Mouse (Mus musculus) CH12F3 (cell line): ENCODE measurements around the gene Nfia.

Experiments used
- in situ Hi-C: fragments of 300-500 bp; cut with MboI; formaldehyde crosslinking; loops from 2 replicates; pipeline ENCODE4 v1.14.3; 2020; ENCODE audit warnings: low sequenced_read_pairs

The Nfia gene

GRCm38 (mm10) chr4:97772641-97773040 lies at the start of gene Nfia:
TSS of gene Nfia (plus strand) at chr4:97772734.
- in situ Hi-C loops, result no loop called here

GRCm38 (mm10) chr4:97723374-97723773 lies 49.2 kb upstream of the Nfia start:
- in situ Hi-C loops, result no loop called here

DNA sequence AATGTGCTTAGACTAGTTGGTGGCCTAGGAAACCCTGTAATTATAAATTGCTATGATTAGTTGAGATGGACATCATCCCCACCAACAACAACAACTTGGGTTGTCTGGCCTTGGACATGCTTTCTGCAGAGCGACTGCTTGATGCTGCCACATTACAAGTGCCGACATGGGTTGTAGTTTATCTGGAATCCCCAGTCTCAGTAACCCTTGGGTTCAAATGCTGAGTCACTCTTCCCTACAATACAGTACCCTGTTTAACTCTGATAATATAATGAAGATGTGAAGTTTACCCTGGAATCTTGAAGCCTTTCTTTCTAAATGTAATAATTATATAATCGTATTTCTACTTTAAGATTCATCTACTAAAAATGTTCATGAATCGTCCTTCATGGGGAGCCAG lies 44.0 kb upstream of the Nfia start:
- in situ Hi-C loops, result no loop called here

DNA sequence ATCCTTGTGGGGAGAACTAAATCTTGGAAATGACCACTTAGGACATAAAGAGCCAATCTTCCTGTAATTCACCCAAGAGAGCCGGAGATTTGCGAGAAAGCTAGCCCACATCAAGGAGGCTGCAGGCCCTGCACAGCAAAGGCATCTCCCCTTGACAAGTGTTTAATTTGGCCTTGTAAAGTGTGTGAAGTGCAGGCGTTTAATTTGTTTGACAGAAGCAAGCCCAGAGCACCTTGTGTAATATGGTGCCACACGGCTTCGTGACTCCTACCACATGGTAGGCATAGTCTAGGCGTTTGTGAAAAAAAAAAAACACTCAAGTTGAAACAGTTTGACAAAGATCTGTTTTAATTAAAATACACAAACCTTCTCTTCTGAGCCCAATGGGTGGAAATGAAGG lies 42.5 kb upstream of the Nfia start:
- in situ Hi-C loops, result no loop called here

GRCm38 (mm10) chr4:97730416-97730815 lies 42.1 kb upstream of the Nfia start:
- in situ Hi-C loops, result no loop called here

GRCm38 (mm10) chr4:97733392-97733791 lies 39.1 kb upstream of the Nfia start:
- in situ Hi-C loops, result no loop called here

- in situ Hi-C loops, result no loop called here
Measured at GRCm38 (mm10) chr4:97743932-97744331, 28.6 kb upstream of the Nfia start.

DNA sequence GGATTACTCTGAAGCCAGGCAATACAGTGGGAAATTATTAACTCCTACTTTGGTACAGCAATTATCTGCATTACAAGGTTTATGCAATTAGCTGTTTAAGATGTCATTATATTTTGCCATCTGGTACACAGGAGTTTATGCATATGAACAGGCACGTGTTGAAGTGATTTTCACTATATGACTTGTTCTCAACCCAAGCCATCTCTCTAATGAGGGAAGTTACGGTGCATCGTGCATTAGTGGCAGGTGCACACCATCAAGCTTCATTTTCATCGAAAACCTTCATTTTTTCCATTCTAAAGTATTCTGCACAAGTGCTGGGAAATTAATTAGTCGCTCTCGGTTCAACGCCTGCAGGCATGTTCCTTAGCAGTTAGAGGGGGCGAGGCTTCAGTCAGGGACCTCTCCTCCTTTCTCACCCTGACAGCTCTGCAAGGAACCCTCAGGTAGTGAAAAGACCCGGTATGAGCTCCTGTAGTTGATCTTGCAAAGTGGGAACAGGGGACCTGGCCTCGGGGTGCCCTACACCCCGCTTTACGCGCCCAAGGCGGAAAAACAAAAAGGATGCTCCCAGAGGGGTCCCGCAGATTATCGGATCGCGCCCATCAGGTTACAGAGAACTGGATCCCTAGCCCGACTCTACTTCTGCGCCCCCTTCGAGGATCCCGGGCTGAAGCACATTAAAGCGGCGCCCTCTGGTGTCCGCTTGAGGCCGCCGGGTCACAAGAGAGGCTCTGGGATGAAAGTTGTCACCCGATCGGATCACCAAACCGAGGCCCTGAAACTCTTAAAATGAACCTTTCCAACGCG lies 27.0 kb upstream of the Nfia start:
- in situ Hi-C loops, result no loop called here

- in situ Hi-C loops, result no loop called here
Measured at GRCm38 (mm10) chr4:97746106-97746900, 26.2 kb upstream of the Nfia start.

GRCm38 (mm10) chr4:97750401-97750800 lies 22.1 kb upstream of the Nfia start:
- in situ Hi-C loops, result no loop called here

GRCm38 (mm10) chr4:97751030-97751482 lies 21.5 kb upstream of the Nfia start:
- in situ Hi-C loops, result no loop called here

DNA sequence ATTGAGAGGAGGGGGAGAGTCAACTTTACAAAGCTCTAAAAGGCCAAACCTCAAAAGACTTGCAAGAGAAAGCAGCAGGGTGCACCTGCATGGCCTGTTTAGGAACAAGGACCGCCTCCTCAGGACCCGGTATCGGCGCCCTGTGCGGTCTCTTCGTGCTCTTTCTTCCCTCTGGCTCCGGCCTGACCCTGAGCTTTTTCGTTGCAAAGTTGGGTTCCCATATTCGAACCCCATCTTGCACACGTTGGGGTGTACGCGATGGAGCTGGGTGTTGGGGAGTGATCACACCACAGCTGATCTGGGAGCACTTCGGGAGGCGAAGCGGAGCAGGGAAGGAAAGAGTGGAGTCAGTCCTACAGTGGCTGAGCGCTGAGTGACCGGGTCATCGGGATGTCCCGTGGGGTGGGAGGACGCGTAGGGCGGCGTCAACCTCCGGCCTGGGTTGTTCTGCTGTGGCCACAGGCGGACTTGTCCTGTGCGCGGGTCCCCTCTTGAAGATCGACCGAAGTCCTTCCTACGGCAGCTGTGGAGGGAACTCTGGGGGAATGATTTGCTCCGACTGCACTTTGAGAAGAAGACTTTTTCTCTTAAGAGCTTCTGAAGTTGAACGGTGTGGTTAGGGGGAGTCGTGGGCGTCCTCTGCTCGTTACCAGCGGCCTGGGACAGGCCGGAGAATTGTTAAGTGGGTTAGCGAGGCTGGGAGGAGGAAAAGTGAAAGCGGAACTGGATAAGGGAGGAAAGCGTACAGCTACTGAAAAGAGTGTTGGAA lies 20.9 kb upstream of the Nfia start:
- in situ Hi-C loops, result no loop called here

DNA sequence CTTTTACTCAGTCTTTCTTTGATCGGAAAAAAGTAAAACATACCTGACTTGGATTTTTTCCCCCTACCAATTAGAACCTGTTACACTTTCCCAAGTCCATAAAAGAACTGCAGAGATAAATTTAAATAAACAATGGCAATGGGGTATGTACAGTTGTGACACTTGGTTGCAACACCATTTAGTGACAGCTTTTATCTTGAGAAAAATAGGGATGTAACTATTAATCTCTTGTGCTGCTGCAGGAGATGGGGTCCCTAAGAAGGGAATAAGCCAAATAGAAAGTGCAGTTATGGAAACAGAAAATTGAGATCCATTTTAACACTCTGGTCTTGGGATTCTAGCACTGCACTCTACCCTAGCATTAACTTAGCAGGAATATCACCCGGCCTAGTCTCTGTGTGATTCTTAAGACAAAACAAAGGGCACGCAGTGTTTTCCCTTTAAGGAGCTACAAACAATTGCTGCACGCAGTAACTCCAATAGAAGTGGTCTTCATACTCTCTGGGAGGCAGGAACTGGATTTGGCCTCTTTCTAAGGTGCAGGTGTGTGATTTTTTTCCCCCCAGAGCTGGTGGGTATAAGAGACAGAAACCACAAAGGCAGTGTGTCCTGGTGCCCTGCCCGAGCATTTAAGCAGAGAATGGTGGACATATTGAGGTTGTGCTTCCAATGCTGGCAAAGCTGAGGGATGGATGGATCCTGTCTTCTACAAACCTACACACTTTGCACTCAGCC lies 20.1 kb upstream of the Nfia start:
- in situ Hi-C loops, result no loop called here

GRCm38 (mm10) chr4:97753521-97753920 lies 19.0 kb upstream of the Nfia start:
- in situ Hi-C loops, result no loop called here

DNA sequence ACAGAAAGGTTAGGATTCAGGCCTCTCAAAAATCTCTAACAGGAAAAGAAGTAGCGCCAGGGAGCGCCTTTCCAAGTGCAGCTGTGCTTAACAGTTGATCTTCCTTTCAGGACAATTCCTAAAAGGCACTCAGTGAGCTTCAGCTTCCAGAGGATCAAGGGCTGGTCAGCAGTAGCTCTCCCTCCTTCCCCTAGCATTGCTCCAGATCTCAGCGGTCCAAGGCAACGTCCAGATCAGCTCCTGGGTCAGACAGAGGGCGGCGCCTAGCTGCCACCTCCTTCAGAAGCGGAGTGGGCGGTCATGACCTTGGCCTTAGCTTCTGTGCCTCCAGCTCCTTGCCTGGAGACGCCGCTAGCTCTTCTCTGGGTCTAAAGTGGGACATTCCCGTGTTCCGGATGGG lies 18.3 kb upstream of the Nfia start:
- in situ Hi-C loops, result no loop called here

DNA sequence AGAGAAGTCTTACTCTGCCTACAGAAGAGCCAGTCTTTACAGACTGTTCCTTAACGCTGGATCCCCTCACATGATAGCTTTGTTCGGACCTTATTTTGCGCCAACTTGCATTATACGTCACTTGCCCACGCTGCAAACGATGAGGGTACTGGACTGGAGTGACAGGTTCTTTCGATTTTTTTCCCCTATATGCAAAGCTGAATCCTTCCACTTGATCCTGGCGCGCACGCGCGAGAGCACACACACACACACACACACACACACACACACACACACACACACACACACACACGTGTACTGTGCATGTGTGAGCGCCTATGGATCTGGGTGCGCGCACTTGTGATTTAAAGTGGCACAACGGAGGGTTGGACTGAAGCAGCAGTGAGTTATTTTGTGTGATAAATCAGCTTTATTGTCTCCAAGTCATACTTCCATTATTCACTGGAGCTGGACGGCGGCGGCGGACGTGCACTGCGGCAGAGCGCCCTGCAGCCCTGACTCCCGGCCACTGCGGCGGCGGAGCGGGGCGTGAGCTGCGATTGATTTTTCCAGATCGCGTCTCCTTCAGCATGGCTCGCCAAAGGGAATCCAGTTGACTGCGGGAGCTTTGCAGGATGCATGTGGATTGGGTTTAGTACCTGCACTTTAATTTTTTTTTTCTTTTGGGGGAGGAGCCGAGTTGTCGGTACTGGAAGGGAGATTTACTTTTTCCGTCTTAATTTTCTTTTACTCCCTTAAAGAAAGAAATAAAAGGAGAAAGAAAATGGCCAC lies 15.1 kb upstream of the Nfia start:
- in situ Hi-C loops, result no loop called here

DNA sequence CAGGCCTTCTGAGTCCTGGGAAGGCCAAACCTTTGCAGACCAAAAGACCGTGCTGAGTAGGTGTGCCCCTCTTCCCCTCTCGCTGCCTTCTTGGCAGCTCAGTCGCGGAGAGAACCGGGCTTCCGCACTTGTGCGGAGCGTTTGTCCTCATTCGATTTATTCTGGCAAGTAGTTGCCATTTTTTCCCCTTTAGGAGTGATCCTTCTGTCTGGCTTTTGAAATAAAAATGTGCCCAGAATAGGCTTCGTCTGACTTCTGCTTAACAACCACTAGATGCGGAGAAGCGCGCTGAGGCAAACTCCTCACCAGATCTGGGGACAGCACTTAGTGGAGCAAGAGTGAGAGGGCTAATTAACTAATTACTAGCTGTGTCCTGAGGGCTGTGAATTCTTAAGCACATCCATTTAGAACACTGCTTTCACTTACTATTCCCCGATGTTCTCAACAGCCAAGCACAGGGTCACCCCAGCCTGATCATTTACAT lies 14.5 kb upstream of the Nfia start:
- in situ Hi-C loops, result no loop called here

GRCm38 (mm10) chr4:97758661-97759060 lies 13.9 kb upstream of the Nfia start:
- in situ Hi-C loops, result no loop called here

DNA sequence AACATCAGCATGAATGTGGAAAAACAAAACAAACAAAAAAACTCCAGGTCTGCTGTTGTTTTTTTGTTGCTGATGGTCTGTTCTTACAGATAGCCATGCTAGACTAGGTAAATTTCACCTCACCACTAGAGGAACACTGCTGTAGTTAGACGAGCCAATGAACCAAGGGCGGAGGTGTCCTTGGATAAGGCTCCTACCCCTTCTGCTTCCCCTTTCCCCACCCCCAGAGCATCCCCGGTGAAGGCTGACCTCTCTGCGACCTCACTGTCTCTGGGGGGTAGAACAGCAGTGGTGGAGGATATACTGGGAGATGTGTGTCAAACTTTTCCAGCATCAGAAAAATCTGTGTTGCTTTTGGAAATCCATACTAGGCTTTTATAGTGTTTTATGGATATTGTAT lies 7.9 kb upstream of the Nfia start:
- in situ Hi-C loops, result no loop called here
